Mouse (Mus musculus): ENCODE measurements at regions not wholly inside any gene's neighbourhood (a gene's known extent, or its start where the extent isn't known, plus 50 kb on each side); places are given as distances from the start of the nearest gene placed in this dataset.

GRCm38 (mm10) chr9:23097134-23097789 lies 125.6 kb upstream of the Bmper start:
- Histone ChIP-seq H3K4me1 (replicated peaks; ENCODE audit: control insufficient read depth, insufficient read depth, low read length) (no peaks in the 10 kb centered on the region), H3K9me3 (ENCODE audit: control insufficient read depth, low read length) (no peaks in the 10 kb centered on the region), H3K4me3 (ENCODE audit: low read depth, low read length) (no peak overlapping the region), H3K9ac (ENCODE audit: low read depth, low read length) (no peak overlapping the region), H3K4me2 (no peak overlapping the region), H3K27ac (ENCODE audit: low read depth, low read length) (no peak overlapping the region), H3K27me3 (replicated peaks; ENCODE audit: control insufficient read depth, insufficient read depth, low read length) (no peaks in the 10 kb centered on the region), H3K36me3 (ENCODE audit: control insufficient read depth, insufficient read depth, low read length) (no peaks in the 10 kb centered on the region)
- ATAC-seq (replicated peaks; ENCODE audit: low FRiP score) (no peak), DNase-seq (ENCODE audit: low spot score) (no peak)
- 63% methylated on average over 11 of the region's 11 CpGs for WGBS

- no peak overlapping the region for H3K4me2 ChIP-seq
- H3K9ac ChIP-seq (ENCODE audit: low read depth, low read length), result no peak overlapping the region
- no peak overlapping the region for H3K27ac ChIP-seq (ENCODE audit: low read depth, low read length)
- DNase-seq (ENCODE audit: low spot score) (no peak), ATAC-seq (replicated peaks; ENCODE audit: low FRiP score) (no peak)
- H3K27me3 ChIP-seq (replicated peaks; ENCODE audit: control insufficient read depth, insufficient read depth, low read length), result no peaks in the 10 kb centered on the region
- H3K4me3 ChIP-seq (ENCODE audit: low read depth, low read length), result no peak overlapping the region
- no peaks in the 10 kb centered on the region for H3K4me1 ChIP-seq (replicated peaks; ENCODE audit: control insufficient read depth, insufficient read depth, low read length)
- H3K36me3 ChIP-seq (ENCODE audit: control insufficient read depth, insufficient read depth, low read length), result no peaks in the 10 kb centered on the region
- H3K9me3 ChIP-seq (ENCODE audit: control insufficient read depth, low read length), result no peaks in the 10 kb centered on the region
Observed at GRCm38 (mm10) chr9:23101584-23101983, 121.3 kb upstream of the Bmper start.

- no peak for DNase-seq (ENCODE audit: low spot score)
- 76% methylated on average over 9 of the region's 9 CpGs for WGBS
Observed at GRCm38 (mm10) chr9:23101990-23102796, 120.7 kb upstream of the Bmper start.

GRCm38 (mm10) chr9:23111500-23111899 lies 111.4 kb upstream of the Bmper start:
- no peak overlapping the region for H3K4me2 ChIP-seq
- H3K9me3 ChIP-seq (ENCODE audit: control insufficient read depth, low read length), result no peaks in the 10 kb centered on the region
- no peak overlapping the region for H3K27ac ChIP-seq (ENCODE audit: low read depth, low read length)
- WGBS, result 74% methylated on average over 6 of the region's 6 CpGs
- H3K27me3 ChIP-seq (replicated peaks; ENCODE audit: control insufficient read depth, insufficient read depth, low read length), result no peaks in the 10 kb centered on the region
- H3K9ac ChIP-seq (ENCODE audit: low read depth, low read length), result no peak overlapping the region
- H3K36me3 ChIP-seq (ENCODE audit: control insufficient read depth, insufficient read depth, low read length), result no peaks in the 10 kb centered on the region
- no peak for DNase-seq (ENCODE audit: low spot score)
- H3K4me1 ChIP-seq (replicated peaks; ENCODE audit: control insufficient read depth, insufficient read depth, low read length), result peaks cover 3% of the 10 kb centered on the region
- ATAC-seq (replicated peaks; ENCODE audit: low FRiP score), result no peak
- H3K4me3 ChIP-seq (ENCODE audit: low read depth, low read length), result no peak overlapping the region

More at GRCm38 (mm10) chr9:23101990-23102796, 120.7 kb upstream of the Bmper start:
- Histone ChIP-seq H3K27me3 (replicated peaks; ENCODE audit: control insufficient read depth, insufficient read depth, low read length) (no peaks in the 10 kb centered on the region), H3K27ac (ENCODE audit: low read depth, low read length) (no peak overlapping the region), H3K4me1 (replicated peaks; ENCODE audit: control insufficient read depth, insufficient read depth, low read length) (no peaks in the 10 kb centered on the region), H3K4me3 (ENCODE audit: low read depth, low read length) (no peak overlapping the region), H3K36me3 (ENCODE audit: control insufficient read depth, insufficient read depth, low read length) (no peaks in the 10 kb centered on the region), H3K4me2 (no peak overlapping the region), H3K9me3 (ENCODE audit: control insufficient read depth, low read length) (no peaks in the 10 kb centered on the region), H3K9ac (ENCODE audit: low read depth, low read length) (no peak overlapping the region)
- no peak for ATAC-seq (replicated peaks; ENCODE audit: low FRiP score)

- H3K9ac ChIP-seq (ENCODE audit: low read depth, low read length), result no peak overlapping the region
- 37% methylated on average over 5 of the region's 5 CpGs for WGBS
- no peak for DNase-seq (ENCODE audit: low spot score)
- no peak overlapping the region for H3K4me2 ChIP-seq
- H3K4me3 ChIP-seq (ENCODE audit: low read depth, low read length), result no peak overlapping the region
- no peak overlapping the region for H3K27ac ChIP-seq (ENCODE audit: low read depth, low read length)
- H3K36me3 ChIP-seq (ENCODE audit: control insufficient read depth, insufficient read depth, low read length), result no peaks in the 10 kb centered on the region
- H3K9me3 ChIP-seq (ENCODE audit: control insufficient read depth, low read length), result no peaks in the 10 kb centered on the region
- no peak for ATAC-seq (replicated peaks; ENCODE audit: low FRiP score)
- peaks cover 3% of the 10 kb centered on the region for H3K4me1 ChIP-seq (replicated peaks; ENCODE audit: control insufficient read depth, insufficient read depth, low read length)
- no peaks in the 10 kb centered on the region for H3K27me3 ChIP-seq (replicated peaks; ENCODE audit: control insufficient read depth, insufficient read depth, low read length)
Observed at GRCm38 (mm10) chr9:23115026-23115425, 107.8 kb upstream of the Bmper start.

GRCm38 (mm10) chr9:23115540-23115939 lies 107.3 kb upstream of the Bmper start:
- H3K9ac ChIP-seq (ENCODE audit: low read depth, low read length), result no peak overlapping the region
- DNase-seq (ENCODE audit: low spot score) (no peak), ATAC-seq (replicated peaks; ENCODE audit: low FRiP score) (no peak)
- no peaks in the 10 kb centered on the region for H3K9me3 ChIP-seq (ENCODE audit: control insufficient read depth, low read length)
- peaks cover 3% of the 10 kb centered on the region for H3K4me1 ChIP-seq (replicated peaks; ENCODE audit: control insufficient read depth, insufficient read depth, low read length)
- H3K36me3 ChIP-seq (ENCODE audit: control insufficient read depth, insufficient read depth, low read length), result no peaks in the 10 kb centered on the region
- no peak overlapping the region for H3K4me2 ChIP-seq
- no peak overlapping the region for H3K4me3 ChIP-seq (ENCODE audit: low read depth, low read length)
- no peaks in the 10 kb centered on the region for H3K27me3 ChIP-seq (replicated peaks; ENCODE audit: control insufficient read depth, insufficient read depth, low read length)
- no peak overlapping the region for H3K27ac ChIP-seq (ENCODE audit: low read depth, low read length)
- WGBS, result 30% methylated on average over 5 of the region's 5 CpGs

GRCm38 (mm10) chr9:23116311-23116710 lies 106.6 kb upstream of the Bmper start:
- Histone ChIP-seq H3K27ac (ENCODE audit: low read depth, low read length) (no peak overlapping the region), H3K9me3 (ENCODE audit: control insufficient read depth, low read length) (no peaks in the 10 kb centered on the region), H3K4me2 (no peak overlapping the region), H3K27me3 (replicated peaks; ENCODE audit: control insufficient read depth, insufficient read depth, low read length) (no peaks in the 10 kb centered on the region), H3K36me3 (ENCODE audit: control insufficient read depth, insufficient read depth, low read length) (no peaks in the 10 kb centered on the region), H3K4me3 (ENCODE audit: low read depth, low read length) (no peak overlapping the region), H3K4me1 (replicated peaks; ENCODE audit: control insufficient read depth, insufficient read depth, low read length) (peaks cover 3% of the 10 kb centered on the region), H3K9ac (ENCODE audit: low read depth, low read length) (no peak overlapping the region)
- ATAC-seq (replicated peaks; ENCODE audit: low FRiP score) (no peak), DNase-seq (ENCODE audit: low spot score) (no peak)
- WGBS, result 47% methylated on average over 1 of the region's 1 CpGs

- no peaks in the 10 kb centered on the region for H3K9me3 ChIP-seq (ENCODE audit: control insufficient read depth, low read length)
- ATAC-seq (replicated peaks; ENCODE audit: low FRiP score), result no peak
- no peak overlapping the region for H3K27ac ChIP-seq (ENCODE audit: low read depth, low read length)
- peaks cover 3% of the 10 kb centered on the region for H3K4me1 ChIP-seq (replicated peaks; ENCODE audit: control insufficient read depth, insufficient read depth, low read length)
- H3K4me3 ChIP-seq (ENCODE audit: low read depth, low read length), result no peak overlapping the region
- DNase-seq (ENCODE audit: low spot score), result no peak
- 86% methylated on average over 4 of the region's 4 CpGs for WGBS
- H3K36me3 ChIP-seq (ENCODE audit: control insufficient read depth, insufficient read depth, low read length), result no peaks in the 10 kb centered on the region
- H3K9ac ChIP-seq (ENCODE audit: low read depth, low read length), result no peak overlapping the region
- no peak overlapping the region for H3K4me2 ChIP-seq
- no peaks in the 10 kb centered on the region for H3K27me3 ChIP-seq (replicated peaks; ENCODE audit: control insufficient read depth, insufficient read depth, low read length)
Observed at GRCm38 (mm10) chr9:23119811-23120210, 103.1 kb upstream of the Bmper start.

- no peak for ATAC-seq (replicated peaks; ENCODE audit: low FRiP score)
- WGBS, result 83% methylated on average over 2 of the region's 2 CpGs
- no peak for DNase-seq (ENCODE audit: low spot score)
Observed at GRCm38 (mm10) chr9:23120814-23121213, 102.1 kb upstream of the Bmper start.

More at GRCm38 (mm10) chr9:23120814-23121213, 102.1 kb upstream of the Bmper start:
- H3K4me1 ChIP-seq (replicated peaks; ENCODE audit: control insufficient read depth, insufficient read depth, low read length), result peaks cover 3% of the 10 kb centered on the region; the same call in 1 of the 2 replicates
- H3K36me3 ChIP-seq (ENCODE audit: control insufficient read depth, insufficient read depth, low read length), result no peaks in the 10 kb centered on the region
- no peak overlapping the region for H3K4me3 ChIP-seq (ENCODE audit: low read depth, low read length)
- H3K4me2 ChIP-seq, result no peak overlapping the region
- no peaks in the 10 kb centered on the region for H3K9me3 ChIP-seq (ENCODE audit: control insufficient read depth, low read length)
- no peak overlapping the region for H3K27ac ChIP-seq (ENCODE audit: low read depth, low read length)
- no peaks in the 10 kb centered on the region for H3K27me3 ChIP-seq (replicated peaks; ENCODE audit: control insufficient read depth, insufficient read depth, low read length)
- H3K9ac ChIP-seq (ENCODE audit: low read depth, low read length), result no peak overlapping the region

Data from liver, embryonic 11.5 days (tissue).